Mouse (Mus musculus): ENCODE results near the gene Apol10b.

DNA sequence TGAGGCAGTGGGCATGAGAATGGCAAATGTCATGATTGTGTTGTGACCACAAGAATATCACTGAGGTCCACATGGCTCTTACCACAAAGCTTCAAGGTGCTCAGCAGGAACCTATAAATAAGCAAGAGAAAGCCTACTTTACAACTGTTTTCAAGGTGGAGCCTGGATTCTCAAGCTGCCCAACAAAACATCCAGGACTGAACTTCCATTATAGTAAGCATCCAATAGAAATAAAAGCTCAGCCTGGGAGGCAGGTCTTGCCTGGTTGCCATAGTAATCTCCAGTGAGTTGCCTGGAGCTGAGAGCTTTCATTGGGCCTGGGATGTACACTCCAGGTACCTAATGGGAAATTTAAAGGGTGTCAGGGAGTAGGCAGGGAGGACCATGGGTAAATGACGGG, 3.0 kb upstream of the Apol10b start, which contains the start of gene Gm36245:
- TF ChIP-seq POLR2A (IDR thresholded peaks at IDR 0.05; ENCODE audit: insufficient read depth, low read length) (no peak), CTCF (IDR thresholded peaks at IDR 0.05; ENCODE audit: low read depth, low read length) (no peak), EP300 (IDR thresholded peaks at IDR 0.05; ENCODE audit: insufficient read depth, low read depth, low read length) (no peak)

Measured in ES-Bruce4 (cell line).